Mouse (Mus musculus) megakaryocyte, embryonic 14.5 days (primary cell): ENCODE results near the gene Tmsb15l.

Experiments used
- FLI1 ChIP-seq: IDR thresholded peaks from 2 replicates; pipeline ENCODE4 v1.6.1; 2012; ENCODE audit warnings: low read length, inconsistent platforms, mixed read lengths
- GATA1 ChIP-seq: IDR thresholded peaks from 3 replicates; pipeline ENCODE4 v1.6.1; 2012; ENCODE audit warnings: mixed read lengths, low read length, inconsistent platforms, borderline replicate concordance

DNA sequence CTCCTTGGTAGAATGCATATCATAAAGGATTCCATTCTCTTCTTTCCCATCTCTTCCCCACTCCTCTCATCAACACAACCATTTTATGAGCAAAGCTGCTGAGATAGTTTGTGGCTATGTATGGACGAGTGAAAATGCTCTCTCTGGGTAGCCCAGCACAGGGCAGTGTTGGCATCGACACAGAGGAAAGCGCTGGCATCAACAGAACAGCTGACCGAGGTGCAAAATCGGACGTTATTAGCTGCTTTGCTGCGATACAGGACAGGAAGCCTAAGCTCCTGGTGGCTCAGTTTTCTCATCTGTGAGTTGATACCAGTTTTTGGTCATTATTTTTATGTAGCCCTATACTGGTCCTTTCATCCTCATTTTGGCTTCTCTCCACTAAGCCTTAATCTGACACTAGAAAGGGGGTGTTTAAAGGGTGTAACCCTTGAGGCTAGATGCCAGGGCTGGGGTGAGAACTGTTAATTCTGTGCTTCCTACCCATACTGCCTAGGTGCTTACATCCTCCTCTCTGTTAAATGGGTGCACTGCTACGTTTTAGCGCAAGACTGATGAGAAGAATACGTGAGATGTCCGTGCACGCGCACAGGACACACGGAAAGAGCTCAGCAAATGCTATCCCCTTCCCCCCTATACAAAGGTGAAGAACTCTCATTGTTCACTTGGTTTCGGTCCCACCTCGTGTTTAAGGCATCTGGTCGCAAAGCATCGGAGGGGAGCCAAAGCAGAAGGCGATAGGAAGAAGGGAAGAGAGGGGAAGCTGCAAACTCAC is 15.7 kb upstream of the Tmsb15l start:
- TF ChIP-seq GATA1 (no peak), FLI1 (no peak)
